Comparison of ENCODE assay signal across 8 mouse cellular contexts in genomic region chr11:74723357-74724234, GRCm38 (mm10). TPM values are rescaled to one million over a fixed set of nuclear protein-coding genes. Genes with fewer than 3 reads are reported as not detected.
DNase-seq lines count a peak whose midpoint lies in the region; ATAC-seq lines count a peak whose summit lies in the region.

No protein-coding gene starts in this region.

- peak; percentile 96 for DNase-seq in ZHBTc4 (ENCODE audit: low read depth, low spot score)
- DNase-seq in gastrocnemius, adult 8-10 months (ENCODE audit: low spot score in 2 of 2), result peak; percentile 66 to 69
- DNase-seq in induced T-regulatory cell, adult 2 months (ENCODE audit: low read depth), result peak; percentile 96
- peak; percentile 48 to 78 for DNase-seq in left cerebral cortex, adult 9 months (ENCODE audit: low spot score in 2 of 2)
- DNase-seq in right cerebral cortex, postnatal 14 days, result peak; percentile 88
- peak; percentile 77 to 79 for DNase-seq in urinary bladder, postnatal 36 days (ENCODE audit: low spot score in 2 of 2)

- ATAC-seq in common myeloid progenitor, adult 5-6 weeks (replicated peaks; ENCODE audit: low read depth, poor library complexity, severe bottlenecking), result peak; percentile 73
- ATAC-seq in megakaryocyte progenitor cell, adult 5-6 weeks (replicated peaks; ENCODE audit: poor library complexity), result peak; percentile 69

RNA-seq across cellular contexts. Expression of gene Pafah1b1, which starts 0.9 kb away (rescaled TPM):
- 64.4 and 76.8 TPM in 2 replicates for total RNA-seq in common myeloid progenitor, adult 5-6 weeks (2017)
- 100 to 1,000 TPM; 107 to 135 (median 112) TPM for total RNA-seq in gastrocnemius, adult 8-10 months (2022)
- 47.4 and 49.4 TPM in 2 replicates for total RNA-seq in megakaryocyte progenitor cell, adult 5-6 weeks (2015)
- total RNA-seq in megakaryocyte progenitor cell, adult 5-6 weeks (2017), result 49.0 and 51.1 TPM in 2 replicates

RNA-seq across cellular contexts. Expression of gene Mettl16, which starts 47.0 kb away (rescaled TPM):
- total RNA-seq in common myeloid progenitor, adult 5-6 weeks (2017), result 31.7 and 50.6 TPM in 2 replicates
- total RNA-seq in gastrocnemius, adult 8-10 months (2022), result 10 to 100 TPM; 10.7 to 16.3 (median 12.4) TPM
- 13.9 and 14.3 TPM in 2 replicates for total RNA-seq in megakaryocyte progenitor cell, adult 5-6 weeks (2015)
- total RNA-seq in megakaryocyte progenitor cell, adult 5-6 weeks (2017), result 36.2 and 45.6 TPM in 2 replicates

Comparison
In these comparisons a context has a peak if more than half of its experiments do, and no peak if none do; other contexts are left out.
1. Peak in every context shown above with its lines: DNase-seq and ATAC-seq.